Mouse (Mus musculus) hindlimb bud, embryonic 11.5 days (tissue): ENCODE data around the gene Cfap99.

Experiments
- DNase-seq: peaks from one replicate; pipeline ENCODE4 v3.0.0-alpha.2; 2012; ENCODE audit warnings: low read depth, low spot score; ENCODE audit errors: extremely low spot score

Cfap99 gene

DNA sequence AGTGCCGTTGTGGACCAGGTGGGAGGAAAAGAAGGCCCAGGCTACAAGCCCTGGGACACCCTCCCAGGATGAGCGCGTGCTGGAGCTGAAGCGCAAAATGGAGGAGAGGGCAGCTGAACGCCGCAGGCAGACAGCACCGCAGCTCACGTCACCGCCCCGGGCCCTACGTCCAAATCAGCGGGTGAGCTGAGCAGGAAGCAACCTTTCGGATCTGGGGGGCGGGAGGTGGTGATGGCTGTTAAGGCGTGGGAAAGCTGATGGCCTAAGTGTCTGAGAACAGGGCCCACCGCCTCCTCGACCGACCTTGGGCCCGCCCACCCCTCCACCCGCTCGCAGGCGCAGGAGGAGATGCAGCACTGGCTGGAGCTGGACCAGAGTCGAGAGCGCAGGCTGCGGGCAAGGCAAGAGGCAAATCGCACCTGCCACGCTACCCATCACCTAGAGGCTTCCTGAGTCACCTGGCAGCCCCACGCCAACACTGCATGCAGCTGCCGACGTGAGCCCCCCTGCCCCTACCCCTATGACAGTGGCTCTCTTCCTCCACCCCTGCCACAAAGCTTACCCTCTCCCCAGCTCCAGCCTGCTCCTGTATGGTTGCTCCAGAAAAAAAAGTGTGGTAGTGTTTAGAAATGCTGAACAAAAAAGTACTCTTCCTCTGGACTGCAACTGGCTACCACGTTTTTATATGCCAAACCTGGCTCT, 38.6 kb downstream of the Cfap99 start:
- no peak for DNase-seq

DNA sequence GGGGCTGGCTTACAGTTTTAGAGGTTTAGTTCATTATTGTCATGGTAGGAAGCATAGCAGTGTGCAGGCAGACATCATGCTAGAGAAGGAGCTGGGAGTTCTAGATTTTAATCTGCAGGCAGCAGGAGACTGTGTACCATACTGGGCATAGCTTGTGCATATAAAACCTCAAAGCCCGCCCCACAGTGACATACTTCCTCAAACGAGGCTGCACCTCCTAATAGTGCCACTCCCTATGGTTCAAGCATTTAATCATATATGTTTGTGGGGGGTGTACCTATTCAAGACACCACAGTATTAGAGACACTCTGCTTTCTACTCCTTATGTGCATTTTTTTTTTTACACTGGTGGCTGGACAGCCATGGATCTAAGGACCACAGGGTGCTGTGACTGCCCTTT, 41.7 kb downstream of the Cfap99 start:
- no peak for DNase-seq

GRCm38 (mm10) chr5:34334081-34334480, 45.7 kb downstream of the Cfap99 start:
- no peak for DNase-seq

GRCm38 (mm10) chr5:34335539-34336096, 47.2 kb downstream of the Cfap99 start:
- DNase-seq: no peak

GRCm38 (mm10) chr5:34336097-34336774, 47.8 kb downstream of the Cfap99 start, which contains the start of gene Rnf4:
Gene Rnf4, plus strand, starts transcription at chr5:34336289.
- DNase-seq: peak; percentile 92

GRCm38 (mm10) chr5:34336775-34337450, 48.5 kb downstream of the Cfap99 start:
- peak; percentile 37 for DNase-seq

DNA sequence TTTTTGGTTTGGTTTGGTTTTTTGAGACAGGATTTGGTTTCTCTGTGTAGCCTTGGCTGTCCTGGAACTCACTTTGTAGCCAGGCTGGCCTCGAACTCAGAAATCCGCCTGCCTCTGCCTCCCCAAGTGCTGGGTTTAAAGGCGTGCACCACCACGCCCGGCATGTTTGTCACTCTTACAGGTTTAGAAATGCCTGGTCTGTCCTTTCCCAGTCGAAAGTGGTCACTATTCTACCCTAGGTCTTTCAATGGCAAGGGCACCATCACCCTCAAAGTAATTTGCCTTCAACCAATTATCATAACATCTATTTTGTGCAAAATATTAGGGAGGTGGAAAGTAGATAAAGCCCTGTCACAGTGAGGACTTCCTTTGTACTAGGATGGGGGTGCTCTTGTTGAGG, 51.8 kb downstream of the Cfap99 start:
- no peak for DNase-seq

GRCm38 (mm10) chr5:34352084-34352631, 63.8 kb downstream of the Cfap99 start:
- DNase-seq: no peak

GRCm38 (mm10) chr5:34360261-34360660, 71.9 kb downstream of the Cfap99 start:
- no peak for DNase-seq

- no peak for DNase-seq
These were observed 74.7 kb downstream of the Cfap99 start for GRCm38 (mm10) chr5:34363115-34363514.

DNA sequence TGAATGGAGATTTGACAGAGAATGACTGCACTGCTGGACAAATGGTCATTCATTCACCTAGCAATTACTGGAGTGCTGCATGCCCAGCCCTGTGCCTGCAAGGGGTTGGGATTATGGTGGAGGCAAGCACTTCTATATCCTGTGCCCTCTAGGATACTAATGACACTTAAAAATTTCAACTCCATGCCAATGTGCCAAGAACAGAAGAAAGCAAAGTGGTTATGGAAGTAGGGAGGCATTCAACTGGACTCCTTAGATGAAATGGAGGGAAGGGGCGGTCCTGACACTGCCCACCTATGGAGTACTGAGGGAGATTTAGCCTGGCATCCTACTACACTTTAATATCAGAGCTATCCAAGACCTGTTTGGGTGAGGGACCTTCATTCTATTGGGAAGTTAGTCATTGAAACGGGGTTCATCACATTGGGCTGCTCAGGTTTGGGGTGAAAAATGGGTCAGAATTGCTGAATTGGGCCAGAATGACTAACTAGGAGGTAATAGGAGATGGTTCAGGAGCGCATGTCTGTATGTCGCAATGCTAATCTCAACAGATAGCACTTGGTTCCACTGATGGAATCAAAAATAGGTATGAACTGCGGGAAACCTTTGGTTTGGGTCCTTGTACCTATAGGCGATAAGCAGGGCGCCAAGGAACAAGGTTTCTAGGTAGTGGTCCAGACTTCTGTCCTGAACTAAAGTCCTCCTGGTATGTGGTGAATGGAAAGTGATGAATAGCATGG, 80.3 kb downstream of the Cfap99 start:
- DNase-seq: no peak

- DNase-seq: peak; percentile 57
These were observed 81.1 kb downstream of the Cfap99 start, which contains the start of gene Fam193a for GRCm38 (mm10) chr5:34369341-34370021. Gene Fam193a, plus strand, starts transcription at chr5:34369933.

DNA sequence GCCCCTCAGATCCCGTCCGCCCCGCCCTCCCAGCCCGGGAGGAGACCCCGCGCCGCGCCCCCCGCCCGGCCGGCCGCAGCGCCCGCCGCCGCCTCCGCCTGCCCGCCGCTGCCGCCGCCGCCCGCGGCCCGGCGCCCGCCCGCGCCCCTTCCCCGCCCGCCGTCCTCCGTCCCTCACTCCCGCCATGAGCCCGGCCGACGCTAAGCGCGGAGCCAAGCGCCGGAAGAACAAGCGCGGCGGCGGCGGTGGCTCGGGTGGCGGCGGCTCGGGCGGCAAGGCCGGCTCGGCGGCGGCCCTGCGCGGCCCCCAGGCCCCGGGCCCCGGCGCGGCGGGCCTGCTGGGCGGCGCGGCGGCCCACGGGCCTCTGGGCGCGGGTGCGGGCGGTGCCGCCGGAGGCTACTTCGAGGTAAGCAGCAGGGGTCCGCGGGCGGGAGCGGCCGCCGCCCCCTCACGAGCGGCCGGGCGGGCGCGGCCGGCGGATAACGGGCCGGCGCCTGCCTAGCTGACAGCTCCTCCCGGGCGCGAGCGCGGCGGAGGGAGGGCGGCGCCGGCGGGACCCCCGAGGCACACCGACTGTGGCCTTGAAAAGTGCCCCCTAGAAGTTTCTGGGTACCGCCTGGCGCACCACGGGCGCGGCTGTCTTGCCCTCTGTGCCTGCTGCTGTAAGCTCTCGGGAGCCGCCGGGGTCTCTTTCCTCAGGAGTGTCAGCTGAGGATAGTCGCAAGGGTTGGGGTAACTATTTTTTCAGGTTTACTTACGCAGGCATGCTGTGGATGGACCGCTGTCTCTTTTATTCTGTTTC, 81.8 kb downstream of the Cfap99 start:
- no peak for DNase-seq

DNA sequence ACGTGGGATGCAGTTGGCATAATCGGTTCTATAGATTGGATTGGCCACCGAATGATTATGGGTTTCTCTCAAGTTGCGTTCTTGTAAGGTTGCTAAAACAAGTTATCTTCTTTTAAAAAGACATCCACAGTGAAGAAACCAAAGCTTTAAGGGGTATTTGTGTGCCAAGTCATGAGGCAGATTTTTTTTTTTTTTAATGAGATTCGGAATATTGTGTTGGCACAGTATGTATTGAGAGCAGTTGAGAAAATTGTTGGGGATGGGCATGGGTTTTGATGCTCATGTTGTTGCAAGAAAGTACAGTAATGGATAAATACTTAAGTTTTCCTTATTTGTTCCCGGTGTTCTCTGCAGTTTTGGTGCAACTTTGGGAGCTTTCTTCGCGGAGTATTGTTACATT, 82.4 kb downstream of the Cfap99 start:
- DNase-seq: no peak

GRCm38 (mm10) chr5:34372141-34372540, 83.7 kb downstream of the Cfap99 start:
- no peak for DNase-seq

DNA sequence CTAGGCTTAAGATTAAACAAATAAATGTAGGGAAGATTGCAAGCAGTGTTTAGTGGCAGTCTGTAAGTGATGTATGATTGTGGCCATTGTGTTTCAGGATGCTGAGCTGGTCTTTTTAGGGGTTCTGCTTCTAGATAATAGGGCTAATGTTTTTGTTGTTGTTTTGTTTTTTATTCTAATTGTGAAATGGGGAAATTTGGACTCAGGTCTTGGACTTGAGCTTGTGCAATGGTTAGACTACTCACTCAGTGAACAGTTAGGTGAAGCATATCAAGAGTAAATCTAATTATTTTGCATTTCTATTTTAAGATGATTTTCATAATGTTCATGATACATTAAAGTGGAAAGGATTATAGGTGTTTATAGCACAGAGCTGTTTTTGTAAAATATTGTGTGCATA, 84.1 kb downstream of the Cfap99 start:
- DNase-seq: no peak
